Mouse (Mus musculus) lung, adult 2 months (tissue): ENCODE results near the gene Rsph9.

Experiments used
- CTCF ChIP-seq: fragments of 200-500 bp; IDR thresholded peaks from 2 replicates; pipeline ENCODE4 v1.5.1; 2011; ENCODE audit warnings: mild to moderate bottlenecking, low read length, control low read depth; ENCODE audit not compliant: insufficient read depth
- POLR2A ChIP-seq: fragments of 200-500 bp; IDR thresholded peaks from 2 replicates; pipeline ENCODE4 v1.6.1; 2011; ENCODE audit warnings: low read depth, mild to moderate bottlenecking, control low read depth, low read length, borderline replicate concordance; ENCODE audit errors: extremely low read depth

- TF ChIP-seq POLR2A (no peak), CTCF (no peak)
Observed at GRCm38 (mm10) chr17:46126608-46127007, 17.4 kb downstream of the Rsph9 start.
